Mouse (Mus musculus): ENCODE data around the gene Zbtb8b. TPM values are rescaled to one million over a fixed set of nuclear protein-coding genes. Genes with fewer than 3 reads are reported as not detected.

The Zbtb8b gene
- total and polyA plus RNA-seq, 2 experiments from 2014 or later, result 9.7 to 12.9 TPM

GRCm38 (mm10) chr4:129385685-129386084 lies 55.0 kb downstream of the Zbtb8b start:
- Histone ChIP-seq H3K9me3 (ENCODE audit: low read length) (no peaks in the 10 kb centered on the region), H3K27ac (no peak overlapping the region), H3K4me3 (ENCODE audit: low read length) (no peak overlapping the region), H3K4me2 (ENCODE audit: low read depth, low read length) (no peak overlapping the region), H3K4me1 (ENCODE audit: insufficient read depth, low read length) (no peaks in the 10 kb centered on the region), H3K36me3 (ENCODE audit: insufficient read depth, low read length) (no peaks in the 10 kb centered on the region), H3K9ac (replicated peaks; ENCODE audit: low read length) (no peak overlapping the region), H3K27me3 (ENCODE audit: insufficient read depth, low read length) (no peaks in the 10 kb centered on the region)
- DNase-seq (ENCODE audit: low spot score) (no peak), ATAC-seq (no peak)
- TF ChIP-seq CTCF (IDR thresholded peaks at IDR 0.05; ENCODE audit: low read depth), result no peak
- WGBS, result 94% methylated on average over 11 of the region's 11 CpGs

GRCm38 (mm10) chr4:129384440-129384839 lies 56.2 kb downstream of the Zbtb8b start:
- Histone ChIP-seq H3K27me3 (ENCODE audit: insufficient read depth, low read length) (no peaks in the 10 kb centered on the region), H3K4me2 (ENCODE audit: low read depth, low read length) (no peak overlapping the region), H3K9me3 (ENCODE audit: low read length) (no peaks in the 10 kb centered on the region), H3K27ac (no peak overlapping the region), H3K36me3 (ENCODE audit: insufficient read depth, low read length) (no peaks in the 10 kb centered on the region), H3K9ac (replicated peaks; ENCODE audit: low read length) (no peak overlapping the region), H3K4me3 (ENCODE audit: low read length) (no peak overlapping the region), H3K4me1 (ENCODE audit: insufficient read depth, low read length) (no peaks in the 10 kb centered on the region)
- WGBS, result 38% methylated on average over 6 of the region's 6 CpGs
- DNase-seq (ENCODE audit: low spot score) (no peak), ATAC-seq (no peak)
- TF ChIP-seq CTCF (IDR thresholded peaks at IDR 0.05; ENCODE audit: low read depth), result no peak

GRCm38 (mm10) chr4:129383586-129383985 lies 57.1 kb downstream of the Zbtb8b start:
- H3K27ac ChIP-seq, result no peak overlapping the region
- H3K4me2 ChIP-seq (ENCODE audit: low read depth, low read length), result no peak overlapping the region
- no peak for TF ChIP-seq CTCF (IDR thresholded peaks at IDR 0.05; ENCODE audit: low read depth)
- WGBS, result 90% methylated on average over 3 of the region's 3 CpGs
- H3K9ac ChIP-seq (replicated peaks; ENCODE audit: low read length), result no peak overlapping the region
- H3K9me3 ChIP-seq (ENCODE audit: low read length), result no peaks in the 10 kb centered on the region
- H3K4me3 ChIP-seq (ENCODE audit: low read length), result no peak overlapping the region
- ATAC-seq, result no peak
- no peaks in the 10 kb centered on the region for H3K4me1 ChIP-seq (ENCODE audit: insufficient read depth, low read length)
- no peaks in the 10 kb centered on the region for H3K27me3 ChIP-seq (ENCODE audit: insufficient read depth, low read length)
- no peaks in the 10 kb centered on the region for H3K36me3 ChIP-seq (ENCODE audit: insufficient read depth, low read length)
- DNase-seq (ENCODE audit: low spot score), result no peak

GRCm38 (mm10) chr4:129382488-129382887 lies 58.2 kb downstream of the Zbtb8b start:
- TF ChIP-seq CTCF (IDR thresholded peaks at IDR 0.05; ENCODE audit: low read depth), result no peak
- no peaks in the 10 kb centered on the region for H3K36me3 ChIP-seq (ENCODE audit: insufficient read depth, low read length)
- ATAC-seq (no peak), DNase-seq (ENCODE audit: low spot score) (no peak)
- H3K4me1 ChIP-seq (ENCODE audit: insufficient read depth, low read length), result no peaks in the 10 kb centered on the region
- no peak overlapping the region for H3K27ac ChIP-seq
- H3K9ac ChIP-seq (replicated peaks; ENCODE audit: low read length), result no peak overlapping the region
- H3K27me3 ChIP-seq (ENCODE audit: insufficient read depth, low read length), result no peaks in the 10 kb centered on the region
- WGBS, result 93% methylated on average over 2 of the region's 2 CpGs
- H3K4me2 ChIP-seq (ENCODE audit: low read depth, low read length), result no peak overlapping the region
- H3K4me3 ChIP-seq (ENCODE audit: low read length), result no peak overlapping the region
- no peaks in the 10 kb centered on the region for H3K9me3 ChIP-seq (ENCODE audit: low read length)

GRCm38 (mm10) chr4:129382029-129382428 lies 58.6 kb downstream of the Zbtb8b start:
- no peak for TF ChIP-seq CTCF (IDR thresholded peaks at IDR 0.05; ENCODE audit: low read depth)
- Histone ChIP-seq H3K27ac (no peak overlapping the region), H3K9me3 (ENCODE audit: low read length) (no peaks in the 10 kb centered on the region), H3K27me3 (ENCODE audit: insufficient read depth, low read length) (no peaks in the 10 kb centered on the region), H3K4me3 (ENCODE audit: low read length) (no peak overlapping the region), H3K36me3 (ENCODE audit: insufficient read depth, low read length) (no peaks in the 10 kb centered on the region), H3K4me1 (ENCODE audit: insufficient read depth, low read length) (no peaks in the 10 kb centered on the region), H3K9ac (replicated peaks; ENCODE audit: low read length) (no peak overlapping the region), H3K4me2 (ENCODE audit: low read depth, low read length) (no peak overlapping the region)
- WGBS, result 90% methylated on average over 9 of the region's 9 CpGs
- DNase-seq (ENCODE audit: low spot score) (no peak), ATAC-seq (no peak)

GRCm38 (mm10) chr4:129381148-129381547 lies 59.5 kb downstream of the Zbtb8b start:
- no peak for TF ChIP-seq CTCF (IDR thresholded peaks at IDR 0.05; ENCODE audit: low read depth)
- no peaks in the 10 kb centered on the region for H3K36me3 ChIP-seq (ENCODE audit: insufficient read depth, low read length)
- no peak overlapping the region for H3K27ac ChIP-seq
- no peak overlapping the region for H3K4me2 ChIP-seq (ENCODE audit: low read depth, low read length)
- no peaks in the 10 kb centered on the region for H3K27me3 ChIP-seq (ENCODE audit: insufficient read depth, low read length)
- ATAC-seq (no peak), DNase-seq (ENCODE audit: low spot score) (no peak)
- no peaks in the 10 kb centered on the region for H3K9me3 ChIP-seq (ENCODE audit: low read length)
- no peak overlapping the region for H3K4me3 ChIP-seq (ENCODE audit: low read length)
- no peak overlapping the region for H3K9ac ChIP-seq (replicated peaks; ENCODE audit: low read length)
- WGBS, result 77% methylated on average over 8 of the region's 8 CpGs
- H3K4me1 ChIP-seq (ENCODE audit: insufficient read depth, low read length), result no peaks in the 10 kb centered on the region

GRCm38 (mm10) chr4:129379805-129380204 lies 60.8 kb downstream of the Zbtb8b start:
- Histone ChIP-seq H3K36me3 (ENCODE audit: insufficient read depth, low read length) (no peaks in the 10 kb centered on the region), H3K9ac (replicated peaks; ENCODE audit: low read length) (no peak overlapping the region), H3K4me2 (ENCODE audit: low read depth, low read length) (no peak overlapping the region), H3K27ac (no peak overlapping the region), H3K4me3 (ENCODE audit: low read length) (no peak overlapping the region), H3K4me1 (ENCODE audit: insufficient read depth, low read length) (no peaks in the 10 kb centered on the region), H3K9me3 (ENCODE audit: low read length) (no peaks in the 10 kb centered on the region), H3K27me3 (ENCODE audit: insufficient read depth, low read length) (no peaks in the 10 kb centered on the region)
- ATAC-seq (no peak), DNase-seq (ENCODE audit: low spot score) (no peak)
- 89% methylated on average over 3 of the region's 3 CpGs for WGBS
- TF ChIP-seq CTCF (IDR thresholded peaks at IDR 0.05; ENCODE audit: low read depth), result no peak

Data from hindbrain, postnatal 0 days (tissue).